Mouse (Mus musculus): Measurements from ENCODE around the gene Plekhg2.
"Not testable (repeated sequence)": the region's sequence is repeated elsewhere in the genome, so short reads cannot be mapped to it uniquely, and the experiment has no call there.

Gene Plekhg2

DNA sequence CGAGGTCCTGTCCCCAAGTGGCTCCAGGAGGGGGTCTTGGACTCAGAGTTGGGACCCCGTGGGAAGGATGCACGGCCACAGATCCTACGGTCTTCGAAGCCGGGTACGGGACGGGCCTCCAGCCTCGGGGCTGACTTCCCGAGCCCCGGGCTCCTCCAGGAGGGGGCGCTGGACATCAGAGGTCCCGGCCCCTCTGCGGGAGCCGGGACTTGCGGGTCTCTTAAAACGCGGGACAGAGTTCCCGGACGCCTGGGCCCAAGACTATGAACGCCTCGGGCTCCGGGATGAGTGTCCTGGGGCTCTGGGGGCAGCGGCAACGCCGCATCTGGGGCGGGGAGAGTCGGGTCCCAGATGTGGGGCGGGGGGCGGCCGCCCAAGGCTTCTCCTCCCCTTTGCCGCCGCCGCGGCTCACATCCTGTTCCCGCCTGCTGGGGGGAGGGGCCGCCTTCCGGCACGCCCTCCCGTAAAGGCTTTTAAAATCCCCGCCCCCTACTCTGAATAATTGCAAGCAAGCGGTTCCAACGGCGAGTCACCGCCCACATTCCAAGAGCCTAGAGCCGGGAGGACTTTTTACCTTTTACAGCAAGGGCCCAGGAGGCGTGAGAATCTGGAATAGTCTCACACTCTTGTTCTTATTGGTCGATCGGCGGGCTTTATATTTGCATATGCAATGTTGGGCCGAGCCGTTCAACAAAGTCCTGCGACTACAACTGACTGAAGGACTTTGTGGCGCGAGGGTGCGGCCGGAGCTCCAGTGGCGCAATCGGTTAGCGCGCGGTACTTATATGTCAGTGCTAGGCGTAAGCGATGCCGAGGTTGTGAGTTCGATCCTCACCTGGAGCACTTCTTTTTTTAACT is at the start of gene Plekhg2:
Plekhg2 (minus strand) TSS at position 349 of the 858 bp plus-strand sequence.
- DNase-seq (ENCODE audit: low read depth, low spot score) = peak; percentile 98

- DNase-seq (ENCODE audit: low read depth, low spot score) = no peak
These were observed 47.0 kb upstream of the Plekhg2 start for GRCm38 (mm10) chr7:28419416-28419815.

GRCm38 (mm10) chr7:28418096-28418670 is 45.8 kb upstream of the Plekhg2 start:
- DNase-seq (ENCODE audit: low read depth, low spot score) = peak; percentile 55

- DNase-seq (ENCODE audit: low read depth, low spot score) = no peak
These were observed 45.0 kb upstream of the Plekhg2 start for GRCm38 (mm10) chr7:28417368-28417767.

DNA sequence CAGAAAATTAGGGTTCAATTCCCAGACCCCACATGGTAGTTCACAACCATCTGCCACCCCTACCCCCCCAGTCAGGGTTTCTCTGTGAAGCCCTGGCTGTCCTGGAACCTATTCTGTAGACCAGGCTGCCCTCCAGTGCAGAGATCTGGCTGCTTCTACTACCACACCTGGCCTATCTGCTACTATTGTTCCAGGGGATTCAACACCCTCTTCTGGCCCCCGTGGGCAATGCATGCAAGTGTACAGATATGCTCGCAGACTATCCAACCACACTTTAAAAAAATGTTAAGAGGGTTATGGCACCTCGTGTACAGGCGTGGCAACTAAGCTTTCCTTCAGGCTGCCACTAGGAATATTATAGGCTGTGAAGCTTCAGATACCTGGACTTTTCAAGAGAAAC is 40.4 kb upstream of the Plekhg2 start:
- DNase-seq (ENCODE audit: low read depth, low spot score) = no peak

GRCm38 (mm10) chr7:28410841-28411475 is 38.6 kb upstream of the Plekhg2 start:
- DNase-seq (ENCODE audit: low read depth, low spot score) = no peak

DNA sequence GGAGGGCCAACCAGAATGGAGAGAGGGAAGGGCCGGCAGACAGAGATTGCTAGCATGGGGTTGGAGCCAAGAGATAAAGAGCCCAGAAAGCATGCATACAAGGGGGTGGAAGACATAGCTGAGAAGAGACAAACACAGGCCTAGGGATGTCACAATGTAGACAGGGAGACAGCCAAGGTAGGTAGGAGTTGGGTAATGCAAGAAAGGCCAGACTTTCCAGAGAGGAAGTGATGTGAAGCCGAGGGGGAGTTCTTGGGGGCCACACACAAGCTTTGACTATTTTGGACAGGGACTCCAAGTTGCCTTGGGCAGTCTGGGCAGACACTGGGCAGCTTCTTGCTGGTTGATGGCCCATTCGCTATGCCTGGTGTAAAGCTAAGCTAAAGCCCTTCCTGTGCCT is 29.5 kb upstream of the Plekhg2 start:
- DNase-seq (ENCODE audit: low read depth, low spot score) = no peak

DNA sequence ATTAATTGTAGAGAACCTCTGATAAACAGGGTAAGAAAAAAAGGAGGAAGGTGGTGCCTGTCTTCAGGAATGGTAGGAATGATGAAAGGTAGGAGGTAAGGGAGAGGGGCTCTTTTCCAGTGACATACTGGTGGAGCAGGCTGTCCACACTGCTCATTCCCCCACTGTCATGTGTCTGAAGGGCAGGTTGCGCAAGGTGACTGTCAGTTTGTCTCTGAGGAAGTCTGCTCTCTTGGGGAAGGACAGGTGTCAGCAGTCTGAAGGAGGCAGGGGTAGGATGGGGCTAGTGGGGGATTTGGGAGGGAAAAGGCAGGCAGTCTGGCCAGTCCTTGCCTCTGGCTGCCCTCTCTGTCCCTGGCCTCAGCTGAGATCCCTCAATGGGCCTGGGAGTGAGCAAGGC is 28.6 kb upstream of the Plekhg2 start:
- DNase-seq (ENCODE audit: low read depth, low spot score) = no peak

GRCm38 (mm10) chr7:28398696-28399340 is 26.4 kb upstream of the Plekhg2 start:
- no peak for DNase-seq (ENCODE audit: low read depth, low spot score)

DNA sequence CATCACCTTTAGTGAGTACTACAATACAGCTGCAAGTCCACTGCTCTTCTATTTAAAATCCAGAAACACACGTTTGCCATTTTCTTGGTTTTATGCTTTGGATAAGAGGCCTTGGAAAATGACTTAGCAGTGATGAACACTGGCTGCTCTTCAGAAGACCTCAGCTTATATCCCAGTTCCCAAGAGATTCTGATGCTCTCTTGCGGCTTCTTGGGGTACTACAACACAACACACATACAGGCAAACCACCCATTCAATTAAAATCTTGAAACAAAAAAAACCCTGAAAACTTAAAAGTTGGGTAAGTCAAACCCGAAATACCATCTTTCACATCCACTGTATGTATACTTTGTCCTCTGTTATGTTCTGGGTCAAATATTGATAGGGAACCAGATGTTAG is 25.6 kb upstream of the Plekhg2 start:
- DNase-seq (ENCODE audit: low read depth, low spot score) = no peak

DNA sequence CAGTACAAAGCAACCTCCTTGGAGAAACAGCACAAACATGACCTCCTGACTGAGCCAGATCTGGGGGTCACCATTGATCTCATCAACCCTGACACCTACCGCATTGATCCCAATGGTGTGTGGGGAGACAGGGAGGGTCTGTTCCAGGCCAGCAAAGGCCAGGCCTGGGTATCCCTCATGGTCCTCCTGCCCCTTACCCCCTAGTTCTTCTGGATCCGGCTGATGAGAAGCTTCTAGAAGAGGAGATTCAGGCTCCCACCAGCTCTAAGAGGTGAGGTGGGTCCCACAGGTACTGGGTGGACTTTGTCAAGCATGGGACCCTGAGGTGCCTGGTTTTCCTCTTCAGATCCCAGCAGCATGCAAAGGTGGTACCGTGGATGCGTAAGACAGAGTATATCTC is 23.0 kb upstream of the Plekhg2 start:
- no peak for DNase-seq (ENCODE audit: low read depth, low spot score)

DNA sequence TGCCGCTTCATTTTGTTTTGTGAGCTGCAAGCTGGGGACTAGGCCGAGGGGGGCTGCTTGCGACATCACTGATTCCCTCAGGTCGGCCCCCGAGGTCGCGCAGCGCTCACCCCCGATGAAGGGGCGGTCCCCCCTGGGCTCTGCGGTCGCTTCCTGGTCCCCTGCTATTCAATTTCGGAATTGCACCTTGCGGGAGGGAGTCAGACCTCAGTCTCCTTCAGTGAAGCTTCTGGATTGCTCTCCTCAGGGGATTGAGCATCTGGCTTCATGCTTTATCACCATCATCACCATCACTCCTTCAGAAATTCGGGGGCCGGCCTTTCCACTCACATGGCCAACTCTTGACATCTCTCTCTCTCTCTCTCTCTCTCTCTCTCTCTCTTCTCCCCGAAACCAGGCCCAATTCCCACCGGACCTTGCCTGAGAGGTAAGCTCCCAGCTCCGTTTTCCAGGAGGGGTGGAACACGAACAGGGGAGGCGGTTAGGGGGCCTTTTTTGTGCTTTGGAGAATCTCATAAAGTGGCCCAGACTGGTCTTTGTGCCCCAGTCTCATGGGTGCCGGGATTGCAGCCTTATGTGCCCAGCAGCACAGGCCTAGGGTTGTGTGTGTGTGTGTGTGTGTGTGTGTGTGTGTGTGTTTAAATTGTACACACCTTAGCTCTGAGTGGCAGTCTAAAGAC is 21.0 kb upstream of the Plekhg2 start:
- no peak for DNase-seq (ENCODE audit: low read depth, low spot score)

GRCm38 (mm10) chr7:28392429-28393271 is 20.3 kb upstream of the Plekhg2 start, which contains the start of the genes Med29 and Paf1:
Med29 (minus strand) TSS chr7:28392708.
Paf1 (plus strand) TSS chr7:28392951.
- DNase-seq (ENCODE audit: low read depth, low spot score) = peak; percentile 96

- DNase-seq (ENCODE audit: low read depth, low spot score) = no peak
These were observed 17.9 kb upstream of the Plekhg2 start for GRCm38 (mm10) chr7:28390331-28390730.

GRCm38 (mm10) chr7:28387384-28387783 is 15.0 kb upstream of the Plekhg2 start:
- DNase-seq (ENCODE audit: low read depth, low spot score) = not testable (repeated sequence)

GRCm38 (mm10) chr7:28386877-28387276 is 14.5 kb upstream of the Plekhg2 start:
- not testable (repeated sequence) for DNase-seq (ENCODE audit: low read depth, low spot score)

DNA sequence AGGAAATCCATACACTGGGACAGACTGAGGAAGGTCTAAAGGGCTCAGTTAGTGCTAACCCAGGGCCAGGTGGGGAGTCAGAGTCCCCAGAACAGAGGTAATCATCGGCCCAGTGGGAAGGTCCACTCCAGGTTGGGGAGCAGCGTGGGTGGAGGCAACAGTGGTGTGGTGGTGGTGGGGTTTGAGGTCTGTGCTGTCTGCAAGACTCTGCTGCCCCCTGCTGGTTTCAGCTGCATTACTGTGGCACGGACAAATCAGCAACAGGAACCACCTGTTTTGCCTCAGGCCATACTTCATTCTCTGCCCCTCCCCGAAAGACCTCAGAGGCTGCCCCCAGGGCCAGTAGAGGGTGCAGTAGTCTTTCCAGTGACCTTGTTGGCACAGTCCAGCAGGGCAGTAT is 14.1 kb upstream of the Plekhg2 start:
- no peak for DNase-seq (ENCODE audit: low read depth, low spot score)

- no peak for DNase-seq (ENCODE audit: low read depth, low spot score)
These were observed 13.6 kb upstream of the Plekhg2 start for GRCm38 (mm10) chr7:28386007-28386406.

DNA sequence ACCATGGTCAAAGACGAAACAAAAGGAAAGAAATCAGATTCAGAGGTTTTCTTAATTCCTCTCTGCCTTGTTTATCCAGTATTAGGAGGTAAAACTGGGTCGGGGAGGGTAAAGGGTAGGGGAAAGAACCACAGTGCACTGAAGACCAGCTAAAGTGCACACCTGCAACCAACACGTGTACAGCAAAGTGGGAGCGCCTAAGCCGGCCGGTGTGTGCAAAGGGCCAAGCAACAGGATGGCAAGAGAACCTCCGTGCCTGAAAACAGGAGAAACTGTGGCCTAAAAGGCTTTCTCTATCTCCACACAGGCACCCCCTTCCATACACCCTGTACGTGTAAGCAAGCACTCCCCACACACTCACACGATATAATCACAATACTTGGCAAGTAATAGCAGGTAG is 12.8 kb upstream of the Plekhg2 start:
- no peak for DNase-seq (ENCODE audit: low read depth, low spot score)

DNA sequence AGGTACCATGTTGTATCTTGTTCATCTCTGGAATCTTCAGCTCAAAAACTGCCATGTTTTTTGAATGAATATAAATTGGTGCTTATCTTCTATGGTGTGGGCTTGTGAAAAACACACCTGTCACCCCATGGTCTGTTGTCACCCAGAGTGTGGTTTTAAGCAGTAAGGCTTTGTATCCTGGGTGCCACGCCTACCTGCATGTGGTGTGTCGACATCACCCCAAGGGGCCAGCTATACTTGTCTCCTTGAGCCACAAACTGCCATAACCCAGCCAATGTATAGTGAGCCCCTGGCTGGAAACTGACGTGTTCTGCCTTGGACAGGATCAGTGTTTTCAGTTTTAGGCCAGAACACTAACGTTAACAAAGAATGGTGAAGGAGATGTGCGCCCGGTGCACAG is 11.8 kb upstream of the Plekhg2 start:
- no peak for DNase-seq (ENCODE audit: low read depth, low spot score)

- DNase-seq (ENCODE audit: low read depth, low spot score) = no peak
These were observed 11.2 kb upstream of the Plekhg2 start for GRCm38 (mm10) chr7:28383606-28384005.

Measured in WW6 (cell line).